Mouse (Mus musculus): ENCODE measurements around the gene Tfeb.

DNA sequence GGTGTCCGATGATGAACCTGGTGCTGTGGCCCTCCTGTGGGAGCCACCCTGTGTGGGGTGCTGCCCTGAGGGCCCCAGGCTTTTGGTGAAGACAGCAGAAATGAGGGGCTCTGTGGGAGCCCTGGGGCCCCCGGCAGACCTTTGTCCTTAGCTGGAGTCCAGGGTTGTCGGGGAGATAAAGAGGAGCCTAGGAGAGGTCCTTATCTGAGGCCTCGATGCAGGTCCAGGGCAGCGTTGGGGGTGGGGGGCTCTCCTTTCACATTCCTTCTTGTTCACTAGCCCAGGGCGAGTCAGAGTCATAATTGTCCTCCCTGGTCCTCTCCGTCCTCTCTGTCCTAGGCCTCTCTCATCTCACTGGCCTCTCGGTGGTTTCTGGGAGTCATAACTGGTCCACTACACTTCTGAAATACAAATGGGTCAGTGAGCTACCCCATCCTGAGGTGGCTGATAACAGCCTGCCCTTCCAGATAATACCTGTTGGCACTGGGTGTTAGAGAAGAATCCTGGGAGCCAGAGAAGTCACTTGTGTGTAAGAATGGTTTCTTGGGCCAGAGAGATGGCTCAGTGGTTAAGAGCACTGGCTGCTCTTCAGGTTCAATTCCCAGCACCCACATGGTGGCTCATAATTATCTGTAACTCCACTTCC is 16.4 kb downstream of the Tfeb start:
- TF ChIP-seq POLR2A (IDR thresholded peaks at IDR 0.05; ENCODE audit: borderline replicate concordance, extremely low read depth, insufficient read depth, insufficient read length, poor library complexity, severe bottlenecking) (no peak), CTCF (IDR thresholded peaks at IDR 0.05; ENCODE audit: borderline replicate concordance, extremely low read depth, insufficient read depth, insufficient read length) (no peak)
